Mouse (Mus musculus) liver, embryonic 12.5 days (tissue): ENCODE measurements around the gene Fsd2. TPM values are rescaled to one million over a fixed set of nuclear protein-coding genes. Genes with fewer than 3 reads are reported as not detected.

ENCODE experiments used
- ATAC-seq: fragments of 200-750 bp; cut with Nextera tagmentation; 2 replicates; pipeline ENCODE4 v1.8.0; 2017; ENCODE audit warnings: moderate number of reproducible peaks, mild to moderate bottlenecking, moderate library complexity
- H3K27ac ChIP-seq: fragments of 300-500 bp; sonication (generic); 2 replicates; pipeline ENCODE4 v1.5.1; 2016; ENCODE audit warnings: mild to moderate bottlenecking
- H3K27me3 ChIP-seq: fragments of 300-500 bp; sonication (generic); replicated peaks from 2 replicates; pipeline ENCODE4 v1.6.1; 2016; ENCODE audit warnings: mild to moderate bottlenecking, moderate library complexity
- H3K36me3 ChIP-seq: fragments of 300-500 bp; sonication (generic); 2 replicates; pipeline ENCODE4 v1.6.1; 2016; ENCODE audit warnings: mild to moderate bottlenecking, moderate library complexity
- H3K4me1 ChIP-seq: fragments of 300-500 bp; sonication (generic); 2 replicates; pipeline ENCODE4 v1.6.1; 2016
- H3K4me2 ChIP-seq: fragments of 300-500 bp; sonication (generic); 2 replicates; pipeline ENCODE4 v1.6.1; 2016; ENCODE audit warnings: mild to moderate bottlenecking, moderate library complexity
- H3K4me3 ChIP-seq: fragments of 300-500 bp; sonication (generic); 2 replicates; pipeline ENCODE4 v1.5.1; 2016; ENCODE audit warnings: mild to moderate bottlenecking, moderate library complexity
- H3K9ac ChIP-seq: fragments of 300-500 bp; sonication (generic); 2 replicates; pipeline ENCODE4 v1.6.1; 2016; ENCODE audit warnings: mild to moderate bottlenecking, moderate library complexity
- H3K9me3 ChIP-seq: fragments of 300-500 bp; sonication (generic); replicated peaks from 2 replicates; pipeline ENCODE4 v1.6.1; 2016; ENCODE audit warnings: mild to moderate bottlenecking, moderate library complexity
- WGBS: fragments of 180-500 bp; shearing (Covaris S2); methylation state at CpG from one replicate; pipeline ENCODE4 v1.1.7; 2016; ENCODE audit not compliant: insufficient replicate concordance; 5-methylcytosine and 5-hydroxymethylcytosine counted together
- polyA plus RNA-seq: library from polyadenylated mRNA; unstranded; fragments of >200 nt; fragmentation: Nextera tagmentation; extraction: Ambion mirVana; gene quantifications from 2 replicates; pipeline ENCODE4 v1.2.1, GENCODE M21; 2016

Gene Fsd2
- polyA plus RNA-seq, 1 experiment from 2014 or later, result 0.05 TPM

DNA sequence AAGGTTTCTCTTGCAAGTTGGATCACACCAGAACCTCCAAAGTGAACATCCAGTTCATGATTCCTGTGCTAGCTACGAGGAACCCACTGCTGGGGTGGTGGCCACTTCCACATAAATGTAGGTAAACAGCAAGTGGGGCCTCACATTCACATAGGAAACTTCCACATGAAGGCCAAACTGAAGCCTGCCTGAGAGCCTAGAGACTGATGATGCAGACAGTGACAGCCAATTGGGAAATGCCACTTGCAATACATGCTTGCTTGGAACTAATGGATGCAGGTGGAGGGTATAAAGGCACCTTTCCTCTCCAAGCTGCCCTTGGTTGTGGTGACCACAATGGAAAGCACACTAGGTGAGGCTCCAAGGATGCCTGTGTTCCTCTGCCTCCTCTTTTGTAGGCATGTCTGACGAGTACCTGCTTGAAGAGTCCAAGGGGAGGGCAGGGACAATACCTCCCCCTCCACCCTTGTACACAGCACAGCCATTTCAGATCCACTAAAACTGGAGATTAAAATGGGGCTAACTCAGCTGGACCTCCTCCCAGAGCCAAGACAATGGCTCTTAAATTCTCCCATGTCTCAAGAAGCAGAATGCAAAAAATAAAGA lies 28.6 kb downstream of the Fsd2 start:
- H3K4me2 ChIP-seq, result no peak overlapping the region
- peaks cover 8% of the 10 kb centered on the region; the same call in 1 of the 2 replicates for H3K9me3 ChIP-seq
- no peak overlapping the region for H3K4me3 ChIP-seq
- H3K27ac ChIP-seq, result no peak overlapping the region
- peaks cover 6% of the 10 kb centered on the region; the same call in 1 of the 2 replicates for H3K27me3 ChIP-seq
- peaks cover 30% of the 10 kb centered on the region for H3K36me3 ChIP-seq
- H3K4me1 ChIP-seq, result peaks cover 9% of the 10 kb centered on the region
- ATAC-seq, result no peak
- H3K9ac ChIP-seq, result no peak overlapping the region
- 74% methylated on average over 2 of the region's 2 CpGs for WGBS

DNA sequence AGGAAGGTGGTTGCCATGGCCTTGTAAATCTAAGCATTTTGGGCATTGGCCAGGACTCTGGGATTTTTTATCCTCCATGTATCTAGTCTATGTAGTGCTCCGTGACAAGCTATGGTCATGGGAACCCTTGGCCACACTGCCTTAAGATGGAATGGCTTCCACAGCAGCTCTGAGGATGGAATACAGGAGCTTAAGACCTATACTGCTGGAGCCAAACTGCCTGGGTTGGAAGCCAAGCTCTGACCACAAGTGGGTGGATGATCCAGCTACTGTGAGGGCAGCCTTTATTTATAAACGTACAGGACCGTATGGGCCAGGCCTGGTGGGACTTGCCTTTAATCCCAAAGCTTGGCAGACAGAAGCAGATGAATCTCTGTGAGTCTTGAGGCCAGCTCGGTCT lies 30.3 kb downstream of the Fsd2 start:
- no peak for ATAC-seq
- Histone ChIP-seq H3K27me3 (0 out of 2 replicates have a peak, but pooled peaks cover 5% of the 10 kb centered on the region), H3K4me1 (peaks cover 9% of the 10 kb centered on the region), H3K4me3 (no peak overlapping the region), H3K4me2 (no peak overlapping the region), H3K9ac (no peak overlapping the region), H3K36me3 (peaks cover 47% of the 10 kb centered on the region), H3K9me3 (peaks cover 8% of the 10 kb centered on the region; the same call in 1 of the 2 replicates), H3K27ac (no peak overlapping the region)
- 72% methylated on average over 4 of the region's 4 CpGs for WGBS

DNA sequence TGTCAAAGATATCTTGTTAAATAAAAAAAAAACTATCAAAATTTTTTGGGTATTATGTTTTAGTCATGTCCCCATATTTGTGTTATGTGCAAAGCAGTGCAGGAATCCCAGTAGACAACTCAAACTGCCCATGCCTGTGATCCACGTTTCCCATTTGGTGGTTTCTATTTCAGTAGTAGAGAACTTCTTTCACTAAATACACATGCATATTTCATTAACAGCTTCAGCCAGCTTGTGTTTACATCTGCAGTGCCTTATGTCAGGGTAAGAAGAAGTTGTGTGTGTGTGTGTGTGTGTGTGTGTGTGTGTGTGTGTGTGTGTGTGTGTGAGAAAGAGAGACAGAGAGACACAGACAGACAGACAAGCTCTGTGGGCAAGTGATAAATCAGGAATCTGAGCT lies 35.3 kb downstream of the Fsd2 start:
- peaks cover 92% of the 10 kb centered on the region for H3K36me3 ChIP-seq
- WGBS, result 93% methylated on average over 1 of the region's 1 CpGs
- no peak overlapping the region for H3K4me2 ChIP-seq
- H3K4me1 ChIP-seq, result no peaks in the 10 kb centered on the region
- no peak for ATAC-seq
- no peak overlapping the region for H3K4me3 ChIP-seq
- H3K27ac ChIP-seq, result no peak overlapping the region
- no peaks in the 10 kb centered on the region for H3K27me3 ChIP-seq
- H3K9me3 ChIP-seq, result peaks cover 8% of the 10 kb centered on the region; the same call in 1 of the 2 replicates
- H3K9ac ChIP-seq, result no peak overlapping the region

DNA sequence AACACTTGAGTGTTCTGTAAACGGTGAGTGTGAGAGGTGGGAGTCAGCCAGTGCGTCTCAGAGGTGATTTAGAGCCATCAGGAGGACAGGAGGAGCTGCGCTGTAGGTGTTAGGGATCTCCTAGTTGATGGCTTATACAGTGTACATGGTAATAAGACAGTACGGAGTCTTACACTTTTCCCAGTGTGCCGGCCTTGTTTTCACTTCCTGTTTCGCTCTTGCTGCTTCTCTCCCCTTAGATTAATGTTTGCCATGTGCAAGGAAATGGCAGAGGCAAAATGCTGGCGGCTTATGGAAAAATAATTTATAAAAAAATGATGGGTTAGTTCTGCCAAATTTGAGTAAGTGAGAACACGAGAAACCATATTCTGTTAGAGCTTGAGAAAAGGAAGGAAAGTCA lies 37.8 kb downstream of the Fsd2 start:
- H3K4me3 ChIP-seq, result no peak overlapping the region
- ATAC-seq, result no peak
- 0 out of 2 replicates have a peak, but pooled peaks cover 3% of the 10 kb centered on the region for H3K9me3 ChIP-seq
- 85% methylated on average over 8 of the region's 8 CpGs for WGBS
- H3K9ac ChIP-seq, result no peak overlapping the region
- H3K27me3 ChIP-seq, result no peaks in the 10 kb centered on the region
- peaks cover 87% of the 10 kb centered on the region for H3K36me3 ChIP-seq
- no peak overlapping the region for H3K27ac ChIP-seq
- H3K4me1 ChIP-seq, result peaks cover 18% of the 10 kb centered on the region
- no peak overlapping the region for H3K4me2 ChIP-seq

DNA sequence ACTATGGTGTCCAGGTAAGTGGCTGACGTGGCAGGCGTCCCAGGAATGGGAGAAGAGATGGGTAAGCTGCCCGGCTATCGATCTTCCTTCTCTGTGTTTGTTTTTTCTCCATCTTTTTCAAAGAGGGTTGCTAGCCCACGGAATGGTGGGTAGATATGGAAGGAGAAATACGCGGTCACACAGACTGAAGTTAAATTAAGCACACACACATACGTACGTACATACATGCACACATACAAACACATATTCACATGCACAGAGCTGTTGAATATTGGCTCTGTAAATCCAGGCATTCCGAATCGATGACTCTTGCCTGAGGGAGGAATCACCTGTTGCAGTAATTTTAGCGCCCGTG lies 43.1 kb downstream of the Fsd2 start:
- 7% methylated on average over 13 of the region's 13 CpGs for WGBS
- Histone ChIP-seq H3K9me3 (no peaks in the 10 kb centered on the region), H3K4me1 (peaks cover 27% of the 10 kb centered on the region), H3K9ac (peak overlapping the region; percentile 78), H3K4me2 (peak overlapping the region; percentile 86), H3K27ac (peak overlapping the region; percentile 84), H3K36me3 (peaks cover 35% of the 10 kb centered on the region), H3K4me3 (peak overlapping the region; percentile 78), H3K27me3 (peaks cover 9% of the 10 kb centered on the region)
- ATAC-seq, result no peak

DNA sequence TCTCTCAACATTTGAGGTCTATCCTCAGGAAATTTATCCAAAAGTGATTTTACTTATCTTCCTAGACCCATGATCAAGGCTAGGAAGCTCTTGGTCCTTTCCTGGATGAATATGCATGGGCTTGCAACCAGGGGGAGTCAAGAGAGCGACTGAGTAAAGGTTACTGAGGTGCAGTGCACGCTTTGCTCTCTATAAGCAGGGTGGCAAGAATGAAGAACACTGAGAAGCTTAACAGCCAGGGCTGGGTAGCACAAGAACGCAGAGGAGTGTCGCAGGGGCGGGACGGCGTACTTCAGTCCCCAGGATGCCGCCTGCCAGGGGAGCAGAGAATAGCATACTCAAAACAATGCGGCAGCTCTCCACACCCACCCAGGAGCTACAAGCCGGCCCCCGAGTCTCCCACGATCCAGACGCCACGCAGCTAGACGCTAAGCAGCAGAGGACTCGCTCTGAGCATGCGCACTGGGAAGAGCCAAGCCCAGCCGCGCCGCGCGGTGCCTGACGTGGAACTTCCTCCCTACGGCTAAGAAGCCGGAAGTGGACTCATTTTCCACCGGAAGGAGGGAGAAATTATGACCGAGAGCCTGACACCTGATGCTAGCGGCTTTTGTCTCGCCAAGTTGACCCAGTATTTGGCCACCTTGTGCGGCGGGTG lies 43.6 kb downstream of the Fsd2 start:
- Histone ChIP-seq H3K27me3 (peaks cover 9% of the 10 kb centered on the region), H3K27ac (peak overlapping the region; percentile 84), H3K4me3 (peak overlapping the region; percentile 78), H3K9ac (peak overlapping the region; percentile 78), H3K4me1 (peaks cover 27% of the 10 kb centered on the region), H3K9me3 (no peaks in the 10 kb centered on the region), H3K4me2 (peak overlapping the region; percentile 86), H3K36me3 (peaks cover 30% of the 10 kb centered on the region)
- under 1% methylated on average over 31 of the region's 31 CpGs for WGBS
- ATAC-seq, result peak; percentile 97

DNA sequence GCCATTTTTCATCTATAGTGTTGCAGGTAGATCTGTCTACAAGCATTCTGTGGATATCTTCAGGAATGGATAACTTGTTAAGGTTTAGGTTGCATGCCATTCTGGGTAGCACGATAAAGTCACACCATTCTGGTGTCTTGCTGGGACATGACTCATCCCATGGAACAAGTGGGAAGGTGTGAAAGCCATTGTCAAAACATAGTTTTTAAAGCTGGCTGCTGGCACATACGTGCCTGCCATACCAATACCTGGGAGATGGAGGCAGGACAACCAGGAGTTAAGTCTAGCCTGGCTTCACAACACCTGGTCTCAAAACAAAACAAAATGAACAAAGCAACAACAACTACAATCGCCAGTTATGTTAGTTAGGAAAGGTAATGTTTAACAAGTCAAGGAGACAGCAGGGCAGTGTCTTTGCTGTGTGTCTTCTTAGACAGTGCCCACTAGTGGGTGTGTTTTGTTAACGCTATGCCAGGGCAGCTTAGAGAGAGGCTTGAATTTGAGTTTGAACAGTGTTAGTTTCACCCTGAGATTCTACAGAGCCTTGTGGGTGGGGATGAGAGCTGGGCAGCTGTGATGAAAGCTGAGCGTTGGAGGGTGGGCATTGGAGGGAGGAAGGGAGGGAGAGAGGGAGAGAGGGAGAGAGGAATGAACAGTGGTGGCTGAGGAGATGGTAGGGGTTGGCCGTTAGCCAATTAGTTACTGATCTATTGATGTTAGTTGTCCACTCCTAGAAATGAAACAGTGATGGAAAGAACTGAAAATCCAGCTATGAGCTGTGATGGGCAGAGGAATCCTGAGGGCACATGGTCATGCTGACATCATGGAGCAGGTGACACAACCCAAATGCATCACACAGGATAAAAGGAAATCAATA lies 50.4 kb downstream of the Fsd2 start:
- no peak overlapping the region for H3K4me2 ChIP-seq
- H3K36me3 ChIP-seq, result no peaks in the 10 kb centered on the region
- H3K4me3 ChIP-seq, result no peak overlapping the region
- ATAC-seq, result no peak
- no peak overlapping the region for H3K9ac ChIP-seq
- H3K9me3 ChIP-seq, result no peaks in the 10 kb centered on the region
- no peaks in the 10 kb centered on the region for H3K4me1 ChIP-seq
- WGBS, result 58% methylated on average over 6 of the region's 6 CpGs
- peaks cover 29% of the 10 kb centered on the region for H3K27me3 ChIP-seq
- H3K27ac ChIP-seq, result no peak overlapping the region

DNA sequence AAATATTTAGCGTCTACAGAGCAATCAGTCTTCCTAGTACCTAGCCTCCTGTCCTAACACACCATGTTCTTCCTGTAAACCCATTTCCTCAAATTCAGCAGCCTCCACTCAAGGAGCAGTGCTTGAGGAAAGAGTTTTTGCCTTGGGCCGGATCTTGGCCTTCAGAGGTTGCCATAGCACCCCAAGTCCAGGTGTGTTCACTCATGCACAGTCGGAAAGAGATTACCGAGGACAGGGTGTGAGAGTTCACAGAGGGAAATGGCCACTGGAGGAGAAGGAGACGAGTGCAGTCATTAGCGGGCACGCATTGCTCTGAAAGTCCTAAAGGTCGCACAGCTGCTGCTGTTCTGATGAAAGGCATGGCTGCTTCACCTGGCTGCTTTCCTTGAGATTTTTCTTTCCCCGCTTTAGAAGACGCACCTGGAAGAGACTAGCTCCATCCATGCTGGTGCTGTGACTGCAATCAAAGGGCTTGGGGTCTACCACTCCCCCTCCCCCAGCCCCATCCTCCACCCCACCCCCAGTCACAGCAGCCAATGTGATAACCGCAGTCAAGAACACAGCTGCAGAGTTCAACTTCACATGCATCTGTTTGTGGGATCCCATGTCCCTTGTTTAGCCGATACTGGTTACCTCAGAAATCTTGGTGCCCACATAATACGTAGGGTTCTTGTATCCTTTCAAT lies 51.7 kb downstream of the Fsd2 start:
- ATAC-seq, result no peak

DNA sequence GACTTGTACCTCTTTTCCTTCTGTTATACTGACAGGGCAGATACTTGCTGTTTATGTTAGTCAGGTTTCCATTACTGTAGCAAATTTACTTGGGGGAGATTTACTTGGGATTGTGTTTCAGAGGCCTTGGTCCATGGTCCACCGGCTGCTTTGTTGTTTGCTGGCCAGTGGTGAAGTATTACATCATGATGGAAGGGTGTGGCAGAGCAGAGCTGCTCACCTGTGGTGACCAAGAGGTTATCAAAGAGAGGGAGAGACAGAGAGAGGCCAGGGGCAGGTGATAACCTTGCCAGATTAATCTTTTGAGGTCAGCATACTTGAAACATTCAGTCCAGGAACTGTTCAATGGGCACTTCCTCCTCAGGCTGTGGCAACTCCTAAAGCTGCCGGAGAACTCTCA lies 65.7 kb downstream of the Fsd2 start:
- Histone ChIP-seq H3K27me3 (peaks cover 17% of the 10 kb centered on the region; the same call in 1 of the 2 replicates), H3K36me3 (no peaks in the 10 kb centered on the region), H3K9ac (no peak overlapping the region), H3K4me3 (no peak overlapping the region), H3K4me2 (no peak overlapping the region), H3K27ac (no peak overlapping the region), H3K9me3 (no peaks in the 10 kb centered on the region), H3K4me1 (no peaks in the 10 kb centered on the region)
- peak; percentile 40; the same call in 1 of the 2 replicates for ATAC-seq
- WGBS, result 58% methylated on average over 2 of the region's 2 CpGs

More for the DNA sequence above, 51.7 kb downstream of the Fsd2 start:
- Histone ChIP-seq H3K36me3 (no peaks in the 10 kb centered on the region), H3K9me3 (no peaks in the 10 kb centered on the region), H3K4me1 (no peaks in the 10 kb centered on the region), H3K9ac (no peak overlapping the region), H3K4me3 (no peak overlapping the region), H3K4me2 (no peak overlapping the region), H3K27me3 (peaks cover 20% of the 10 kb centered on the region), H3K27ac (no peak overlapping the region)
- WGBS, result 53% methylated on average over 13 of the region's 13 CpGs

DNA sequence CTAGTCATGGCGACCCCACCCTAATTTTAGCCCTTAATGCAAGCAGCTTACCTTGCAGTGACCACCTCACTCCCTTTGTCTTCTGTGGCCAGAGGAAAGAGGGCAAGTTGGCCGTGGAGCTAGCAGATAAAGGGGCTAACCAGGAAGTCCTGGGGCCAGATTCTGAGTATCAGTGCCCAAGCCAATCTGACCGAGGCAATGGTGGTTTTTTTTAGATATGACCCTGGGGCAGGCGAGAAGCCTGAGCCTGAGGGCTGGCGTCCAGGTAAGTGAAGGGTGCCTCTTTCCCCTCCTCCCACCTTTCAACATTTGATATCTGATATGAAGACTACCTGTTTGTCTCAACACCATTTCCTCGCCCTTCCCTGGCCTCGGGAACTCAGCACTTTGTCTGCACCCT lies 68.6 kb downstream of the Fsd2 start, which contains the start of gene BC048679:
BC048679 (minus strand) TSS at position 101 of the 400 bp plus-strand sequence.
- Histone ChIP-seq H3K9me3 (no peaks in the 10 kb centered on the region), H3K27me3 (peaks cover 45% of the 10 kb centered on the region), H3K36me3 (no peaks in the 10 kb centered on the region), H3K4me2 (no peak within 1 kb of the TSS), H3K4me3 (no peak within 1 kb of the TSS), H3K4me1 (peaks cover 6% of the 10 kb centered on the region; the same call in 1 of the 2 replicates), H3K27ac (no peak within 1 kb of the TSS), H3K9ac (no peak within 1 kb of the TSS)
- no peak for ATAC-seq
- WGBS, result 38% methylated on average over 7 of the region's 7 CpGs

DNA sequence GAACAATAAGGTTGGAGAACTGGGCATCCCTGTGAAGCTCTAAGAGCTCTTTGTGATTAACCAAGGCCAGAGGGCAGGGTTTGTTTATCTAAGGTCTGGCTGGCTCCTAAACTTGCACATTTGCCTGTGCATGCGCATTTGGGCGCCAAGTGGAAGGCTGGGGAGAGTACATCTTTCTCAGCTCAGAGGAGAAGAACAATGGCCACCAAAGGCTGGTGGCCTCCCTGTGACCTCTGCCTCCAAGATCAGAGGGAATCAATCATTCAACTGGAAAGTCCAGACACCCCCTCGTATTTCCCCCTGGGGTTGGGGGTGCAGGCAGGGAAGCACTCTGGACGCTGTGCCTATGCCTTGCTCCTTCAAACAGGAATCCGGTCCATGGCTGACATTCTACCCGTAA lies 69.6 kb downstream of the Fsd2 start:
- Histone ChIP-seq H3K4me1 (peaks cover 7% of the 10 kb centered on the region; the same call in 1 of the 2 replicates), H3K9me3 (no peaks in the 10 kb centered on the region), H3K4me3 (no peak overlapping the region), H3K36me3 (no peaks in the 10 kb centered on the region), H3K4me2 (no peak overlapping the region), H3K9ac (no peak overlapping the region), H3K27ac (no peak overlapping the region), H3K27me3 (peaks cover 49% of the 10 kb centered on the region)
- no peak for ATAC-seq
- 52% methylated on average over 6 of the region's 6 CpGs for WGBS
